Mouse (Mus musculus) erythroblast, adult 5-6 weeks (primary cell): ENCODE data around the gene Arl8b. TPM values are rescaled to one million over a fixed set of nuclear protein-coding genes. Genes with fewer than 3 reads are reported as not detected.
A peak's percentile ranks its signal among the peaks of the same experiment; 100 is the strongest.

Source experiments
- ATAC-seq: replicated peaks from 2 replicates; pipeline ENCODE4 v1.8.0; 2016; ENCODE audit warnings: moderate number of reproducible peaks, mild to moderate bottlenecking, moderate TSS enrichment, inconsistent platforms; ENCODE audit not compliant: poor library complexity, low FRiP score, severe bottlenecking
- total RNA-seq, 2 experiments: library from RNA; stranded (forward) in 1 of 2; stranded (reverse) in 1 of 2; fragments of 150-400 nt in 1 of 2; fragments of 200-764, 138-1000 nt in 1 of 2; gene quantifications; 2 replicates each; pipeline versions ENCODE4 v1.2.3 to v1.2.4; 2015 to 2017; ENCODE audit warnings: low replicate concordance in 2 of 2

Arl8b gene
- total RNA-seq, 2 experiments from 2014 or later: 19.3 to 33.0 TPM

DNA sequence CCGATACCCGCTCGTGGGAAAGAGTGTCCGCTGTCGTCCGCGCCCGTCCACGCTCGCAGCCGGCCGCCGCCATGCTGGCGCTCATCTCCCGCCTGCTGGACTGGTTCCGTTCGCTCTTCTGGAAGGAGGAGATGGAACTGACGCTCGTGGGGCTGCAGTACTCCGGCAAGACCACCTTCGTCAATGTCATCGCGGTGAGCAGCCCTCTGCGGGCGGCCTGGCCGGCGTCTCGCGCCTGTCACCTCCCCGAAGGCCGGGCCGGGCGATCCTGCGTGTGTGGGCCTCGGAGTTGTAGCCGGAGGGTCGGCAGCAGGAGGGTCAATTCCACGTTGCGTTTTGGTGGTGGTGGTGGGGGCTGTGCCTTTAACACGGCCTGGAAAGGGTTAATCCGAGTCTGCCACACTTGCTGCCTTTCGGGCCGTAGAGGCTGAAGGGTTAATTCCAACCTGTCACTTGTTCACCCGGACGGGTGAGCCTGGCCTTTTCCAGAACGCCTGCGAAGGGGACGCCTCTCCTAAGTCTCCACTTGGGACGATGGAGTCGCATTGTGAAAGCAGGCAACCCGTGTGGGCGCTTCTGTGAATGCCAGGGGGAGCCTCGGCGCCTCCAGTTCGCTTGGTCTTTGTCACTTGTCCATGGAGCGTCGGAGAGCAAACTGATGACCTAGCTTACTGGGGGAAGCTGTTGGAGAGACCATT lies 434 bp downstream of the Arl8b start:
- peak; percentile 43; the same call in 1 of the 2 replicates for ATAC-seq

GRCm38 (mm10) chr6:108784056-108784455 lies 1.2 kb downstream of the Arl8b start:
- ATAC-seq: no peak

- no peak for ATAC-seq
Observed at GRCm38 (mm10) chr6:108784796-108785195, 1.9 kb downstream of the Arl8b start.

DNA sequence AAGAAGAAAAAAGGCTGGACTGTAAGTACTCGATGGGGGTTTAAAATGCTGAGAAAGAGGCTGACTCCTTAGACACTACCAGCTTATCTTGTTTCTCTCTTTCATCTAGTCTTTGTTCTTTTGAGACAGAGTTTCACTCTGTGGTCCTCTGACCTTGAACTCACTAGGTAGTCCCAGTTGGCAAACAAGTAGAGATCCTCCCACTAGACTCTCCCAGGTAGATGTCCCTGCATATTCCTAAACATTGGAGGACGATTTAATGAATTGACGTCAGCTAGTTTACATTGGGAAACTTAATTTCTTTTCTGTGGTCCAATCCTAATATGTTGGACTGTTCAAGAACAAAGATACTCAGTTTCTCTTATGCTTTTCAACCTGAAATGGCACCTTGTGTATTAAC lies 2.7 kb downstream of the Arl8b start:
- no peak for ATAC-seq

- no peak for ATAC-seq
Observed at GRCm38 (mm10) chr6:108791498-108791897, 8.6 kb downstream of the Arl8b start.

- ATAC-seq: no peak
Observed at GRCm38 (mm10) chr6:108795912-108796311, 13.0 kb downstream of the Arl8b start.

DNA sequence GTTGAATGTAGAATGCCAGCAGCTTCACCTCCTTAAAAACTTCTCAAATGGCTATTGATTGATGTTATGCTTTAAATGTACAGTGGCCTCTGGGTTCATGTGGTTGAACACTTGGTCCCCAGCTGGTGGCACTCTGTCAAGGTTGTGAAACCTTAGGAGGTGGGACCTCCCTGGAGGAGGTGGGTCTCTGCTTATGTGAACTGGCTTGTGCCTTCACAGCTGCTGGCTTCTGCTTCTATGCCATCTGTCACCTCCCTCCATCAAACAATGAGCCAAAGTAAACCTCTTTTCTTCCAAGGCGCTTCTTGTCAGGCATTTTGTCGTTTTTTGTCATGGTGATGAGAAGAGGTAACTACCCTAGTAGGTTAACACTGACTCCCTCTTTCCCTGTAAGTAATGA lies 13.8 kb downstream of the Arl8b start:
- ATAC-seq: no peak

DNA sequence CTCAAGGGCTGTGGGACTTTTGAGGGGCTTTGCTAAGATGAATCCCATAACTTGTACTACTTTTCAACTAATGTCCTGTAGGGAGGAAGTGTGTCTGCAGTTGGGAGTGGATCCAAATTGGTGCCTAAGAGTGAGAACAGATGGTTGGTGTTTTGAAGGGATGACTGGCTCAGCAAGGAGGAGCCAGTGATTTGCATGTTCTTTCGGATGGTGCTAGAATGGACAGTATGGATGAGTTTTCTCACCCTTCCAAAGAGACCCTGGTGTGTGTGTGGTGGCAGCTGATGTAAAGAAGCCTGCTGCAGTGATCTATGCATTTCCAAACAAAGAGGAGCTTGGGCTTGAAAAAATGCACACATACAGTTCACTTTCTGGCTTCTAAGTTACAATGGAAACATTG lies 22.3 kb downstream of the Arl8b start:
- no peak for ATAC-seq

GRCm38 (mm10) chr6:108805871-108806270 lies 23.0 kb downstream of the Arl8b start:
- no peak for ATAC-seq

DNA sequence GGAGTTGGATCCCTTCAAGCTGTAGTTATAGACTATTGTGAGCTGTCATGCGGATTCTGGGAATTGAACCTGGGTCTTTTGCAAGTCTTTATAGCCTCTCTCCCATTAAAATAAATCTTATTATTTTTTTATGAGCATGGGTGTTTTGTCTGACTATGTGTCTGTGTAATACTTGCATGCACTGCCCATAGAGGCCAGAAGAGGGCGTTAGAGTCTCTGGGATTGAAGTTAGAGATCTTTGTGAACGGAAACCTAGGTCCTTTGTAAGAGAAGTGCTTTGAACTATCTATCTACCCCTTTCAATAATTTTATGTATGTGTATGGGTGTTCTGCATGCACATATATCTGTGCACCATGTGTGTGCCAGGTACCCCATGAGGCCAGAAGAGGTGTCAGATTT lies 24.5 kb downstream of the Arl8b start:
- ATAC-seq: no peak

DNA sequence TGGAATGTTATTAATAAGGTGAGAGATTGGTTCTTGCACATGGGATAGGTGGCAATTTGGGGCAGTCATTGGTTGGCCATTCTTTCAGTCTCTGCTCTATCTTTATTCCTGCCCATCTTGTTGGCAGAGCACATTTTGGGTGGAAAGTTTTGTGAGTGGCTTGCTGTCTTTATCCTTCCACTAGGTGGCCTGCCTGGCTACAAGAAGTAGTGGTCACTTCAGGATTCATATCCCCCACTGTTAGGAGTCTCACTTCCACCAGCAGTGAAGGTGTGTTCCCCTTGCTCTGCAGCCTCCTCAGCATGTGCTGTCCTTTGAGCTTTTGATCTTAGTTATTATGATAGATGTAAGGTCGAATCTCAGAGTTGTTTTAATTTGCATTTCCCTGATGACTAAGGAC lies 25.9 kb downstream of the Arl8b start:
- no peak for ATAC-seq

DNA sequence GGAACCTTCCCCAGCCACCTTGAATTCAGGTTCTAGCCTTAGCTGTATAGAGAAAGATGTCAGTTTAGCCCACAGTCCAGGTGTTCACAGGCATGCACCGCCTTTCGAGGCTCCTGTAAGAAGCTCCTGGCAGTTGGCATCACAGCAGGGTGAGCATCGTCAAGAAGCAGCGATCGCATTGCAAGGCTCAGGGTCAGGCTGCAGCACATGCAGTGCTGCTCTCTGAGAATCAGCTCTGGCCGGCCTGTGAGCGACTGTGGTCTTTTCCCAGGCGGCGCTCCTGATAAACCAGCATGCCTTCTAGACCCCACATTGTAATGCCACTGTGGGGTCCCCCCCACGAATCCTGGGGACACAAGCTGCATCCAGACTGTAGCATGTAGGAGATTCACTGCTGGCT lies 27.3 kb downstream of the Arl8b start:
- no peak for ATAC-seq

- no peak for ATAC-seq
Observed at GRCm38 (mm10) chr6:108812134-108812533, 29.2 kb downstream of the Arl8b start.

DNA sequence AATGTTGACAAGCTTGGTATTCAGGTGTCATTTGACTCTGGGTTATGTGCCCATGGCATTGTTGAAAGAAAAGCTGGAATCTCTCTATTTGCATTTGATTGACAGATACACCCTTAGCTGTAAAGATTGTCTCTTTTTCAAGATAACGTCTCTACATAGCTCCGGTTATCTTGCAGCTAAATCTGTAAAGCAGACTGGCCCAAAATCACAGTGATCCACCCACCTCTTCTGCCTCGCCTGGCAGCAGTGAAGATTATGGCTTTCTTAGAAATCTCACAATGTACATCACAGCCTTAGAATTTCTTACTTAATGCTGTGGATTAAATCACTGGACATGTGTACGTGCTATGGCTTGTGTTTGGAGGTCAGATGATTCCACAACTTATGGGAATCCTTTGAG lies 34.6 kb downstream of the Arl8b start:
- ATAC-seq: no peak

- ATAC-seq: no peak
Observed at GRCm38 (mm10) chr6:108824816-108825545, 42.1 kb downstream of the Arl8b start.

GRCm38 (mm10) chr6:108826070-108826469 lies 43.2 kb downstream of the Arl8b start:
- no peak for ATAC-seq

- no peak for ATAC-seq
Observed at GRCm38 (mm10) chr6:108827336-108827920, 44.5 kb downstream of the Arl8b start.

- ATAC-seq: peak; percentile 98
Observed at GRCm38 (mm10) chr6:108828234-108828868, 45.5 kb downstream of the Arl8b start, which contains the start of gene Edem1. Gene Edem1 (plus strand): TSS chr6:108828641.

- ATAC-seq: no peak
Observed at GRCm38 (mm10) chr6:108828872-108829271, 46.0 kb downstream of the Arl8b start.
